Mouse (Mus musculus): ENCODE results near the gene Pnma1. TPM values are rescaled to one million over a fixed set of nuclear protein-coding genes. Genes with fewer than 3 reads are reported as not detected.

The Pnma1 gene
- polyA plus RNA-seq (2017; shearing (Covaris generic)), result 0.22 TPM

DNA sequence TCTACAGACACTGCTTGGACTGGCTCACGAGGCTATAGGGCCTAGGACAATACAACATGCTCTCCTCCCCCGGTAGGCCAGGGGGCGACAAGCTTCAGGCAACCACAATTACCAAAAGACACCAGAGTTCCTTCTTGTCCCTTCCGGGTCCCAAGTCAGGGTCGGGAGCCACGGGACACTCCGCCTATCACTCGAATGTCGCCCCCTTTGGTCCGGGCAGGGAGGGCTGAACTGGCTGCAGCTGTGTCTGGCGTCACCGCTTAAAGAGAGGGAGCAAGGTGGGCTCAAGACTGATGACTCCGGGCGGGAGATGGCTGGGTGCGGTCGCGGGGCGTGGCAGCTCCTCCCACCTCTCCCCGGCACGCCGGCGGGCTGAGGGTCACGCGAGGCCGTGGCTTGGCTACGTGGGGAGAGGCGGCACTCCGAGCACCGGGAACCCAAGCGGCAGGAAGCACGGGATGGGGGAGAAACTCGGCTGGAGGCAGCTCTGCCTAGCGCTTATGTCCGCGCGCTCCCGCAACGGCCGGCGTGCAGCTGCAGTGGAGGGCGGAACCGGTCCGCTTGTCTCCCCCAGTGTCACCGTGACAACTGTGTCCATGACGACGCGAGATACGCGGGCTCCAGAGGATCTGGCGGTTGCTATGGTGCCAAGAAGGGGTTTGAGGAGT lies at the start of gene Pnma1:
Gene Pnma1 (minus strand): TSS at position 536 of the 668 bp plus-strand sequence.

DNA sequence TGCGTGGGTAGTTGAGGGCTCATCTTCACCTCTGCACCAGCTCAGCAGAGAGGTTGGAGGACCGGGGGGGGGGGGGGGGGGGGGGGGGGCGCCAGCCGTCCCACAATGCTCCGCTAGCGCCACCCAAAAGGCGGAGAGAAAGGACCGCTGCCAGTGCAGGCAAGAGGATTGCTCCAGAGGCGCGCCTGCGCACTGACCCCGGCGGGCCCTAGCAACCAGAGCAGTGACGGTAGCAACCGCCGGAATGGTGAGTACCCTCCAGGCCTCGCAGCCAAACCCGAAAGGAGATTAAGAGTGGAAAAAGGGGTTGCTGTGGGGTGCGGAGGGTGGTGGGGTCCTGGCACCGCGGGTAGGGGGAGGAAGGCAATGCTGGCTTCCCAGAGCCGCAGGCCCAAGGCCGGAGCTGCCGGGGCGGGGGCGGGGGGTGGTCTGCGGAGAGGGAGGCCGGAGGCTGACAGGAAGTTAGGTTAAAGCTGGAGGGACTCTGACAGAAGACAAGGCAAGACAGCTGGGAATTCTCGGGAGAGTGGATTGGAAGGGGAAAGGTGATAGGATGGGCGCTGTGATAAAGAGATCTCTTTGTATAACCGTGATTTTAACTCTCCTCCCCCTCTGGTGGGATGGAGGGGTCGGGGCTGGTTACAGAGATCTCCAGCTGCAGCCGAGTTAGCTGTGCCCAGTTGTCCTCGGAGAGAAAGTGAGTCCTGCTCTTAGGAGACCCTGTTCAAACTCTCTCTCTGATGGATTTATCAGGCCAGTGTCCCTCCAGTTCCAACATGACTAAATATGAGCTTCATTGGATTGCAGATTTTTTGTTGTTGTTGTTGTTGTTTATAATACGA lies 33.9 kb downstream of the Pnma1 start, which contains the start of gene Dnal1:
Gene Dnal1 (plus strand): TSS at position 214 of the 842 bp plus-strand sequence.

DNA sequence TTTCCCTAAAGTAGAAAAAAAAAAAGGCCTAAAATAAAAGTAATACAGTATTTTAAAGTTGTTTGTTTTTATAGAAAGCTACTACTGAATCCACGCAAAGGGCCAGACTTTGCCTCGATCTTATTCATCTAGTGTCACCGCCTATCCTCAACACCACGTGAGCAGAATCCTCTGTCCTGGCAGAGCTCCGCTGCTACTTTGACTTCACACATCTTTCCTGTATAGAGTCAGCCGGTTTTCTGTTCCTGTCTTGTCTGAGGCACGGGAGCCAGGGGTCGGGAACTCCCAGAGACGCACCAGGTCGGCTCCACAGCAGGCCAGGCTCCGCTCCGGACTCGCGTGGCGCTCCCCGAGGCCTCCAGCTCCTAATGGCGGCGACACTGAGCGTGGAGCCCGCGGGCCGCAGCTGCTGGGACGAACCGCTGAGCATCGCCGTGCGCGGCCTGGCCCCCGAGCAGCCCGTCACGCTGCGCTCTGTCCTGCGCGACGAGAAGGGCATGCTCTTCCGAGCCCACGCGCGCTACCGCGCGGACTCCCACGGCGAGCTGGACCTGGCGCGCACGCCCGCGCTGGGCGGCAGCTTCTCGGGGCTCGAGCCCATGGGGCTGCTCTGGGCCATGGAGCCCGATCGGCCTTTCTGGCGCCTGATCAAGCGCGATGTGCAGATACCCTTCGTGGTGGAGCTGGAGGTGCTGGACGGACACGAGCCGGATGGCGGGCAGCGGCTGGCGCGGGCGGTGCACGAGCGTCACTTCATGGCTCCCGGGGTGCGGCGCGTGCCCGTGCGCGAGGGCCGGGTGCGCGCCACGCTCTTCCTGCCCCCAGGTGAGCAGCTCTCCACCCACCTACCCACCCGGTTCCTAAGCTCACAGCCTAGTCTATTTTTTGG lies 47.4 kb downstream of the Pnma1 start, which contains the start of gene Acot6:
Gene Acot6 (plus strand): TSS at position 51 of the 889 bp plus-strand sequence.

Other genes with a start within 250 kb of the Pnma1 start
- gene Numb, start 226.6 kb downstream of the Pnma1 start, polyA plus RNA-seq (2017; shearing (Covaris generic)), result 54.9 TPM
- 1.3 TPM for gene Riox1, start 197.9 kb downstream of the Pnma1 start, polyA plus RNA-seq (2017; shearing (Covaris generic))
- gene Heatr4, start 163.6 kb downstream of the Pnma1 start, polyA plus RNA-seq (2017; shearing (Covaris generic)), result not detected
- 1.3 TPM for gene Acot2, start 160.6 kb downstream of the Pnma1 start, polyA plus RNA-seq (2017; shearing (Covaris generic))
- gene Acot1, start 139.0 kb downstream of the Pnma1 start, polyA plus RNA-seq (2017; shearing (Covaris generic)), result not detected
- 0.33 TPM for gene Acot4, start 110.1 kb downstream of the Pnma1 start, polyA plus RNA-seq (2017; shearing (Covaris generic))
- gene Gm49366, start 109.6 kb downstream of the Pnma1 start, polyA plus RNA-seq (2017; shearing (Covaris generic)), result not detected
- not detected for gene Acot3, start 96.3 kb downstream of the Pnma1 start, polyA plus RNA-seq (2017; shearing (Covaris generic))
- gene Acot5, start 79.2 kb downstream of the Pnma1 start, polyA plus RNA-seq (2017; shearing (Covaris generic)), result not detected
- 0.40 TPM for gene Acot6, start 47.8 kb downstream of the Pnma1 start, polyA plus RNA-seq (2017; shearing (Covaris generic))
- gene Dnal1, start 34.1 kb downstream of the Pnma1 start, polyA plus RNA-seq (2017; shearing (Covaris generic)), result 0.20 TPM
- gene Elmsan1, start 70.4 kb upstream of the Pnma1 start, polyA plus RNA-seq (2017; shearing (Covaris generic)), result 29.9 TPM
- 44.4 TPM for gene Ptgr2, start 136.7 kb upstream of the Pnma1 start, polyA plus RNA-seq (2017; shearing (Covaris generic))
- 69.5 TPM for gene Zfp410, start 168.4 kb upstream of the Pnma1 start, polyA plus RNA-seq (2017; shearing (Covaris generic))
- gene Coq6, start 213.2 kb upstream of the Pnma1 start, polyA plus RNA-seq (2017; shearing (Covaris generic)), result 30.0 TPM
- 1.1 TPM for gene Fam161b, start 213.3 kb upstream of the Pnma1 start, polyA plus RNA-seq (2017; shearing (Covaris generic))

All from CD4-positive, CD25-positive, alpha-beta regulatory T cell, adult 9 weeks (primary cell).